Mouse (Mus musculus) limb, embryonic 11.5 days (tissue): ENCODE data around the gene Aff3. TPM values are rescaled to one million over a fixed set of nuclear protein-coding genes. Genes with fewer than 3 reads are reported as not detected.
A peak's percentile ranks its signal among the peaks of the same experiment; 100 is the strongest.

Source experiments
- ATAC-seq: fragments of 200-750 bp; cut with Nextera tagmentation; 2 replicates; pipeline ENCODE4 v1.8.0; 2017; ENCODE audit warnings: low read depth; ENCODE audit not compliant: insufficient number of reproducible peaks, low FRiP score, low TSS enrichment
- DNase-seq: peaks from one replicate; pipeline ENCODE4 v3.0.0-alpha.2; 2015; ENCODE audit warnings: low spot score
- H3K27ac ChIP-seq: fragments of 300-500 bp; sonication (generic); replicated peaks from 2 replicates; pipeline ENCODE4 v1.5.1; 2014; ENCODE audit warnings: low read depth, mild to moderate bottlenecking, low read length
- H3K27me3 ChIP-seq: fragments of 300-500 bp; sonication (generic); 2 replicates; pipeline ENCODE4 v1.6.1; 2014; ENCODE audit warnings: mild to moderate bottlenecking, low read length, mixed read lengths; ENCODE audit not compliant: control insufficient read depth, insufficient read depth
- H3K36me3 ChIP-seq: fragments of 300-500 bp; sonication (generic); 2 replicates; pipeline ENCODE4 v1.6.1; 2014; ENCODE audit warnings: mild to moderate bottlenecking, low read length, moderate library complexity, mixed read lengths; ENCODE audit not compliant: control insufficient read depth, insufficient read depth
- H3K4me1 ChIP-seq: fragments of 300-500 bp; sonication (generic); 2 replicates; pipeline ENCODE4 v1.6.1; 2014; ENCODE audit warnings: low read length, mixed read lengths; ENCODE audit not compliant: control insufficient read depth, insufficient read depth
- H3K4me2 ChIP-seq: fragments of 300-500 bp; sonication (generic); 2 replicates; pipeline ENCODE4 v1.6.1; 2014; ENCODE audit warnings: low read depth, mild to moderate bottlenecking, moderate library complexity; ENCODE audit not compliant: severe bottlenecking
- H3K4me3 ChIP-seq: fragments of 300-500 bp; sonication (generic); 2 replicates; pipeline ENCODE4 v1.5.1; 2014; ENCODE audit warnings: low read depth, low read length
- H3K9ac ChIP-seq: fragments of 300-500 bp; sonication (generic); 2 replicates; pipeline ENCODE4 v1.6.1; 2014; ENCODE audit warnings: mild to moderate bottlenecking, low read length
- H3K9me3 ChIP-seq: fragments of 300-500 bp; sonication (generic); 2 replicates; pipeline ENCODE4 v1.6.1; 2016; ENCODE audit warnings: low read length; ENCODE audit not compliant: control insufficient read depth
- WGBS: fragments of 180-500 bp; shearing (Covaris S2); extraction: QIAGEN DNeasy Blood & Tissue Kit; methylation state at CpG from one replicate; pipeline ENCODE4 v1.1.7; 2014; 5-methylcytosine and 5-hydroxymethylcytosine counted together
- polyA plus RNA-seq: library from polyadenylated mRNA; unstranded; fragments of >200 nt; fragmentation: Nextera tagmentation; extraction: Ambion mirVana; gene quantifications from 2 replicates; pipeline ENCODE4 v1.2.1, GENCODE M21; 2014

The Aff3 gene
- polyA plus RNA-seq, 1 experiment from 2014 or later = 43.9 TPM

DNA sequence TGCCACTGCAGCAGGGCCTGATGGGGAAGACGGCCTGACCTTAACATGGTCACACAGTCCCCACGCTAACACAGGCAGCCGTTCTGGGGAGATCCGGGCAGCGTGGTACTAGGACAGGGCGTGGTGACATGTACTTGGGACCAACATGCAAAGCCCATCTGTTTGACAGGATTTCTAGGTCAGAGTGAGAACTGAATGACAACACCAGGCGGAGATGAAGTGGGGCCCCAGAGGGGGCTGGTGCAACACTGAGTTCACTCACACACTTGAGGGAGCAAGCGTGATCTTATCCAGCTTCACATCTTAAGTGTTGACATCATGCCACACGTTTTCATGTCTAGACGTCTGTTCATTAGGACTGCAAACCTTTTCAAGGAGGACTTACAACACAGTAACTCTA lies 265.5 kb downstream of the Aff3 start:
- DNase-seq = no peak
- Histone ChIP-seq H3K9ac (no peak overlapping the region), H3K27ac (no peak overlapping the region), H3K4me3 (no peak overlapping the region), H3K27me3 (no peaks in the 10 kb centered on the region), H3K9me3 (no peaks in the 10 kb centered on the region), H3K4me1 (peaks cover 27% of the 10 kb centered on the region), H3K4me2 (no peak overlapping the region), H3K36me3 (no peaks in the 10 kb centered on the region)
- 84% methylated on average over 10 of the region's 10 CpGs for WGBS
- no peak for ATAC-seq

DNA sequence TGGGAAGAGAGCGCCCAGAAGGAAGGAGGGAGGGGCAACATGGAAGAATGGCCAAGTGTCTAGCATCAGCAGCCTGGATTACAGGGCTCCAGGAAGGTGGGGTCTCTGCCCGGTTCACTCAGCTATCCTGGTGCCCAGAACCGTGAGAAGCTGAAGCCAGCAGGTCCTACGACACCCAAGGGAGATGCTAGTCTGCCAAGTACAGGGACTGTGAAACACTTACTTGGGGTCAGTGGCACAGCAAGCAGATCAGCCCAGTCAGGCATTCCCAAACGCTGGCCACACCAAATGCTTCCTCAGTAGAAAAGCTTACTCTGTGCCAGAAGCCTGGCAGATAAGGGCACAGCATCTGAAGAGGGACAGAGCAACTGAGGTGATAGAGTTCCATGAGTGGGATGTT lies 266.2 kb downstream of the Aff3 start:
- Histone ChIP-seq H3K9me3 (no peaks in the 10 kb centered on the region), H3K27ac (no peak overlapping the region), H3K9ac (no peak overlapping the region), H3K27me3 (no peaks in the 10 kb centered on the region), H3K4me2 (no peak overlapping the region), H3K4me3 (no peak overlapping the region), H3K36me3 (no peaks in the 10 kb centered on the region), H3K4me1 (peaks cover 33% of the 10 kb centered on the region)
- WGBS = 74% methylated on average over 5 of the region's 5 CpGs
- no peak for ATAC-seq
- peak; percentile 18 for DNase-seq

- Histone ChIP-seq H3K36me3 (no peaks in the 10 kb centered on the region), H3K4me1 (peaks cover 39% of the 10 kb centered on the region), H3K9me3 (no peaks in the 10 kb centered on the region), H3K27ac (peak overlapping the region; percentile 30), H3K9ac (no peak overlapping the region), H3K27me3 (no peaks in the 10 kb centered on the region), H3K4me3 (no peak overlapping the region), H3K4me2 (no peak overlapping the region)
- ATAC-seq (no peak), DNase-seq (no peak)
- WGBS = 51% methylated on average over 11 of the region's 11 CpGs
These were observed 269.5 kb downstream of the Aff3 start for GRCm38 (mm10) chr1:38395194-38395681.

DNA sequence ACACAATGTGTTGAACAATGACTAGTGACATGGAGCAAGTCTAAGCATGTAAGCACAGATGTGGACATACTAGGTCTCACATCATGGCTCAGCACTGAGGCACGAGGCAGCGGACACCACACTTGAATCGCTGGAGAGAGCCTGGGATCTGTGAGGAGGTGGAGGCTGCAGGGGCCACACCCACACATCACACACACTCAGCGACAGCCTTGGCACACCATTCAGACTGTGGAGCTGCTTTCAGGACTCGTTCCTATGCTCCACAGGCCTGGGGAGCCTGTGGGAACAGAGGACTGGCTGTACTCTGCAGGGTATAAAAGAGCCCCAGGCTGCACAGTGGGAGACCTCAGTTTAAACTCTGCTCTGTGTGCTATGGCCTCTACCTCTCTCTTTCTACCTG lies 270.3 kb downstream of the Aff3 start:
- Histone ChIP-seq H3K9me3 (no peaks in the 10 kb centered on the region), H3K9ac (no peak overlapping the region), H3K4me1 (peaks cover 39% of the 10 kb centered on the region), H3K27me3 (no peaks in the 10 kb centered on the region), H3K27ac (peak overlapping the region; percentile 52; the same call in 1 of the 2 replicates), H3K4me2 (0 out of 2 replicates have a peak overlapping the region, but pooled peaks have one; percentile 15), H3K36me3 (no peaks in the 10 kb centered on the region), H3K4me3 (no peak overlapping the region)
- WGBS = 39% methylated on average over 5 of the region's 5 CpGs
- ATAC-seq = no peak
- DNase-seq = peak; percentile 39

- H3K27ac ChIP-seq = no peak overlapping the region
- H3K4me2 ChIP-seq = no peak overlapping the region
- no peaks in the 10 kb centered on the region for H3K36me3 ChIP-seq
- ATAC-seq = no peak
- H3K4me3 ChIP-seq = no peak overlapping the region
- DNase-seq = no peak
- no peaks in the 10 kb centered on the region for H3K27me3 ChIP-seq
- 54% methylated on average over 6 of the region's 6 CpGs for WGBS
- no peaks in the 10 kb centered on the region for H3K9me3 ChIP-seq
- no peak overlapping the region for H3K9ac ChIP-seq
- H3K4me1 ChIP-seq = peaks cover 36% of the 10 kb centered on the region
These were observed 271.2 kb downstream of the Aff3 start for GRCm38 (mm10) chr1:38393516-38393915.

DNA sequence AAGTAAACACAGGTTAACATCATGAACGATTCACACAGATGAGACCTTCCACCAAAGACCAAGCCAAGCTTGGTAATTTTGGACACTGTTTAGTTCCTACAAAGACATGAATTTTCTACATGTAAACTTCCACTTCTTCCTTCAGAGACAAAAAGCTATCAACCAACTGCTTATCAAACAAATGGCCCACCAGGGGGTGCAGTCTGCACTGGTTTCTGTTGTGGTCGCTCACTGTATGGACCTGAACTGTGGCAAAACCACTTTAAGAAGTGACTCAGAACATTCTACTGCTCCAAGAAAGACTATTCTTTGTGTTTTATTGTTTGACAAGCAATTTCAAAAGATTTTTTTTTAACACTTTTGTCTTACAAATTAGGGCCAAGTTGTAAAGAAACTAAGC lies 271.8 kb downstream of the Aff3 start:
- WGBS = 60% methylated on average over 2 of the region's 2 CpGs
- H3K9ac ChIP-seq = no peak overlapping the region
- no peaks in the 10 kb centered on the region for H3K27me3 ChIP-seq
- no peaks in the 10 kb centered on the region for H3K9me3 ChIP-seq
- H3K4me3 ChIP-seq = no peak overlapping the region
- H3K4me2 ChIP-seq = no peak overlapping the region
- H3K4me1 ChIP-seq = peaks cover 32% of the 10 kb centered on the region
- ATAC-seq = no peak
- H3K27ac ChIP-seq = no peak overlapping the region
- H3K36me3 ChIP-seq = no peaks in the 10 kb centered on the region
- DNase-seq = peak; percentile 75

- H3K27me3 ChIP-seq = no peaks in the 10 kb centered on the region
- no peaks in the 10 kb centered on the region for H3K9me3 ChIP-seq
- H3K4me1 ChIP-seq = peaks cover 29% of the 10 kb centered on the region
- no peak overlapping the region for H3K4me3 ChIP-seq
- H3K36me3 ChIP-seq = no peaks in the 10 kb centered on the region
- no peak overlapping the region for H3K4me2 ChIP-seq
- no peak overlapping the region for H3K27ac ChIP-seq
- 79% methylated on average over 7 of the region's 7 CpGs for WGBS
- no peak overlapping the region for H3K9ac ChIP-seq
- ATAC-seq (no peak), DNase-seq (no peak)
These were observed 273.9 kb downstream of the Aff3 start for GRCm38 (mm10) chr1:38390886-38391249.

GRCm38 (mm10) chr1:38390235-38390885 lies 274.4 kb downstream of the Aff3 start:
- H3K27ac ChIP-seq = no peak overlapping the region
- no peaks in the 10 kb centered on the region for H3K27me3 ChIP-seq
- peaks cover 26% of the 10 kb centered on the region for H3K4me1 ChIP-seq
- no peak overlapping the region for H3K9ac ChIP-seq
- no peaks in the 10 kb centered on the region for H3K36me3 ChIP-seq
- no peak overlapping the region for H3K4me3 ChIP-seq
- DNase-seq (no peak), ATAC-seq (no peak)
- no peak overlapping the region for H3K4me2 ChIP-seq
- 81% methylated on average over 17 of the region's 17 CpGs for WGBS
- H3K9me3 ChIP-seq = no peaks in the 10 kb centered on the region

- Histone ChIP-seq H3K27ac (no peak overlapping the region), H3K36me3 (no peaks in the 10 kb centered on the region), H3K4me2 (no peak overlapping the region), H3K9ac (no peak overlapping the region), H3K4me3 (no peak overlapping the region), H3K9me3 (no peaks in the 10 kb centered on the region), H3K4me1 (peaks cover 19% of the 10 kb centered on the region), H3K27me3 (no peaks in the 10 kb centered on the region)
- no peak for ATAC-seq
- WGBS = 87% methylated on average over 7 of the region's 7 CpGs
- no peak for DNase-seq
These were observed 275.2 kb downstream of the Aff3 start for GRCm38 (mm10) chr1:38389576-38389975.
